ENCODE assay signal across 9 mouse cellular contexts in the genomic region with DNA sequence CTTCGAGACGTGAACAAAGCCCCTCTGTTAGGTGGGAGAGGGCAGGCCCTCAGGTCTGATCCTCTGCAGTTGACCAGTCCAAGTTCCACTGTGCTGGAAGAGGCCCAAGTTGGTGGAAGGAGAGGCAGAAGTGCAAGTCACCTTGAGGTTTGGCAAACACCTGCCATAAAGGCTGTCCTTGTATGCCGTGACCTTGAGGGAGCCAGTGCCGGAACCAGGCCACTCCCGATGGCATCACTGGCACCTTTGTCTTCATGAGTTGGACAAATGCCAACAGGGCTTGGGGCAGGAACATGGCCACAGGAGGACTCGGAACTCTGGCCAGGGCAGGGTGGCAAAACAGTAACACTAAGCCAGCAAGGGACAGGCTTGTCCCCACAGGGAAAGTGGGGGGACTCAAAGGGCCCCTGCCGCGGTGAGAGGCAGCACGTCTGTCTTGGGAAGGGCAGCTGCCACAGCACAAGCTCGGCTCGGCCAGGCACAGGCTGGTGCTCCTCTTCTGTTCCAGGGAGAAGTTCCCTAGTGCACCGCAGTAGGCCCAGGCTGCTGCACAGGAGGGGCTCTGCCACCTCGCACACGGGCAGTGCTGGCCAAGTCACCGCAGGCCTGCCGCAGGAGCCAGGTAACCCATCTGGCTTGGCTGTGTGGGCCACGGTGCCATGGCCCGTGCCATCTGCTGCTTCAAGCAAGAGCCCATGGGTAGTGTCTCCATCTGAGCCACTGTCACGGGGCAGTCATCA. TPM values are rescaled to one million over a fixed set of nuclear protein-coding genes. Genes with fewer than 3 reads are reported as not detected.
DNase-seq lines count a peak whose midpoint lies in the region; TF ChIP-seq lines count a peak whose summit lies in the region.
"Had no signal": no experiment of that assay in that cellular context is flagged by ENCODE, and none has a peak within 500 bp of the region (broad histone marks: within the 10 kb centered on the region; RNA-seq: fewer than 3 reads in every experiment).

No protein-coding gene starts in this region.

- intact Hi-C loops in heart, postnatal 14 days (cut with DNase I) = loop anchor here (5.0 kb wide), 1 partner anchor 38 kb away; the partner anchor contains the start of gene Tesc

- no peak for TF ChIP-seq CTCF in layer of hippocampus, adult 2 months (conservative IDR thresholded peaks at IDR 0.05)

- DNase-seq in layer of hippocampus, adult 2 months (ENCODE audit: low spot score in 2 of 2) = no peak
- DNase-seq in layer of hippocampus, postnatal 25 days (ENCODE audit: extremely low spot score in 1 of 2, low spot score in 1 of 2) = no peak
- peak; percentile 93 for DNase-seq in cerebellum, adult 11-12 months
- peak; percentile 37 to 48 for DNase-seq in heart, postnatal 14 days
- DNase-seq in large intestine, adult 2 months (ENCODE audit: low read depth, low spot score) = peak; percentile 57
- DNase-seq in thymus, postnatal 36 days = no peak
- DNase-seq in embryo, embryonic 10 days (ENCODE audit: low spot score) = no peak
- DNase-seq in frontal cortex, postnatal 14 days (ENCODE audit: low spot score in 2 of 2) = no peak

- WGBS in large intestine, adult 2 months = 52% methylated on average over 19 of the region's 19 CpGs

- no peak overlapping the region for H3K4me3 ChIP-seq in layer of hippocampus, adult 2 months

- peak overlapping the region; percentile 63 for H3K27ac ChIP-seq in layer of hippocampus, adult 2 months
- H3K27ac ChIP-seq: liver, embryonic 14.5 days had no signal

RNA-seq across cellular contexts. Expression of gene Tesc, which starts 38.1 kb away (rescaled TPM):
- total RNA-seq in layer of hippocampus, adult 2 months (2021) = 10 to 100 TPM; 88.0 to 91.2 TPM
- total RNA-seq in layer of hippocampus, postnatal 25 days (2021) = 100 to 1,000 TPM in 1 of 2 experiments, 10 to 100 TPM in 1; 80.0 to 100 TPM
- total RNA-seq in heart, postnatal 14 days (2021) = 100 to 1,000 TPM; 164 to 168 TPM
- polyA plus RNA-seq in large intestine, adult 2 months (2012; rRNA removed) = 4.8 and 5.5 TPM in 2 replicates

Comparison
In these comparisons a context has a peak if more than half of its experiments do, and no peak if none do; other contexts are left out.
1. DNase-seq: peak in cerebellum, adult 11-12 months (single experiment), heart, postnatal 14 days (2 of 2) and large intestine, adult 2 months (single experiment); none in layer of hippocampus, adult 2 months (0 of 2), layer of hippocampus, postnatal 25 days (0 of 2), thymus, postnatal 36 days (0 of 2), embryo, embryonic 10 days (single experiment) and frontal cortex, postnatal 14 days (0 of 2).